Mouse (Mus musculus) erythroblast, embryonic 14.5 days (primary cell): ENCODE measurements around the gene Smad5.

Experiments
- GATA1 ChIP-seq: IDR thresholded peaks from 2 replicates; pipeline ENCODE4 v1.6.1; 2012; ENCODE audit warnings: low read length, inconsistent platforms, mixed read lengths
- TAL1 ChIP-seq: IDR thresholded peaks from 3 replicates; pipeline ENCODE4 v1.6.1; 2012; ENCODE audit warnings: low read length, inconsistent platforms, mixed read lengths

GRCm38 (mm10) chr13:56729046-56729445 lies 26.2 kb downstream of the Smad5 start:
- no peak for TF ChIP-seq GATA1
- TF ChIP-seq TAL1: no peak
